Mouse (Mus musculus) liver, adult 2 months (tissue): ENCODE results near the gene Atp6v1fnb.

ENCODE experiments used
- CTCF ChIP-seq: fragments of 200-500 bp; IDR thresholded peaks from 2 replicates; pipeline ENCODE4 v1.5.1; 2011; ENCODE audit warnings: low read depth, low read length, control low read depth
- POLR2A ChIP-seq: fragments of 200-500 bp; IDR thresholded peaks from 2 replicates; pipeline ENCODE4 v1.6.1; 2011; ENCODE audit warnings: low read length, control low read depth; ENCODE audit not compliant: insufficient read depth; ENCODE audit errors: extremely low read depth

- TF ChIP-seq POLR2A, result no peak
- no peak for TF ChIP-seq CTCF
Measured at GRCm38 (mm10) chr6:29428171-29428570, 43.1 kb upstream of the Atp6v1fnb start.
